Mouse (Mus musculus) hindbrain, embryonic 11.5 days (tissue): ENCODE data around the gene Slc34a3. TPM values are rescaled to one million over a fixed set of nuclear protein-coding genes. Genes with fewer than 3 reads are reported as not detected.

Experiments
- ATAC-seq: fragments of 200-750 bp; cut with Nextera tagmentation; 2 replicates; pipeline ENCODE4 v1.8.0; 2017; ENCODE audit warnings: mild to moderate bottlenecking, moderate TSS enrichment, moderate library complexity; ENCODE audit not compliant: low FRiP score
- DNase-seq: peaks from one replicate; pipeline ENCODE4 v3.0.0-alpha.2; 2015; ENCODE audit warnings: low spot score
- H3K27ac ChIP-seq: fragments of 300-500 bp; sonication (generic); 2 replicates; pipeline ENCODE4 v1.5.1; 2014; ENCODE audit warnings: mild to moderate bottlenecking, low read depth, low read length
- H3K27me3 ChIP-seq: fragments of 300-500 bp; sonication (generic); 2 replicates; pipeline ENCODE4 v1.6.1; 2014; ENCODE audit warnings: mild to moderate bottlenecking, low read length, moderate library complexity, mixed read lengths; ENCODE audit not compliant: control insufficient read depth, insufficient read depth
- H3K36me3 ChIP-seq: fragments of 300-500 bp; sonication (generic); 2 replicates; pipeline ENCODE4 v1.6.1; 2014; ENCODE audit warnings: mild to moderate bottlenecking, low read length, moderate library complexity, mixed read lengths; ENCODE audit not compliant: control insufficient read depth, insufficient read depth
- H3K4me1 ChIP-seq: fragments of 300-500 bp; sonication (generic); replicated peaks from 2 replicates; pipeline ENCODE4 v1.6.1; 2014; ENCODE audit warnings: low read length, mixed read lengths; ENCODE audit not compliant: control insufficient read depth, insufficient read depth
- H3K4me2 ChIP-seq: fragments of 300-500 bp; sonication (generic); replicated peaks from 2 replicates; pipeline ENCODE4 v1.6.1; 2014; ENCODE audit warnings: mild to moderate bottlenecking, low read depth, low read length
- H3K4me3 ChIP-seq: fragments of 300-500 bp; sonication (generic); 2 replicates; pipeline ENCODE4 v1.5.1; 2014; ENCODE audit warnings: low read depth, low read length
- H3K9ac ChIP-seq: fragments of 300-500 bp; sonication (generic); 2 replicates; pipeline ENCODE4 v1.6.1; 2014; ENCODE audit warnings: low read depth, low read length
- H3K9me3 ChIP-seq: fragments of 300-500 bp; sonication (generic); 2 replicates; pipeline ENCODE4 v1.6.1; 2016; ENCODE audit warnings: low read length; ENCODE audit not compliant: control insufficient read depth
- WGBS: fragments of 180-500 bp; shearing (Covaris S2); extraction: QIAGEN DNeasy Blood & Tissue Kit; methylation state at CpG from one replicate; pipeline ENCODE4 v1.1.7; 2014; 5-methylcytosine and 5-hydroxymethylcytosine counted together
- polyA plus RNA-seq: library from polyadenylated mRNA; unstranded; fragments of >200 nt; fragmentation: Nextera tagmentation; extraction: Ambion mirVana; gene quantifications from 2 replicates; pipeline ENCODE4 v1.2.1, GENCODE M21; 2014

Gene Slc34a3
- polyA plus RNA-seq, 1 experiment from 2014 or later, result not detected

DNA sequence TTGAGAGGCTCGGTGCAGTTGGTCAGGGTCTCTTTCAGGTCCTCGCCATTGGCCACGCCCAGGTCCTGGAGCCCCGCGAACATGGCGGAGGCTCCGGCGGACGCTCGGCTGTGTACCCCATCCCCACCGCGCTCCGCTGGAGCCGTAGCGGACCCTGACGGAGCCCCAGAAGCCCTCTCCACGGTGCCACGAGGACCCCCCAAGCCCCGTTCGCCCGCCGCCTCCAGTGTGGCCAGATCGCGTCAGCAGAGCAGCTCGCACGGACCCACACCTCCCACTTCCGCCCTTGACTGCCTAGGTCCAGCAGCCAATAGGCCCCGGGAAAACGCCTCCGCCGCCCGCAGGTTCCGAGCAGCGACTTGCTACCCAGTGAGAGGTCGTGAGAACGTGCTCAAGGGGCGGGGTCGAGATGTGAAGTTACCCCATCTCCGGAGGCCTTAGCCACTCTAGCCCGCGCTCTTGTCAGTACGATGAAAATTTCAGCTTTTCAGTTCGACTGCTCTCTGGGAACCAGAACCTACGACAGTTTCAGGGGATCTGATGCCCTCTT is 23.0 kb downstream of the Slc34a3 start, which contains the start of gene Nelfb:
Nelfb (minus strand) TSS at position 369 of the 550 bp plus-strand sequence.
- Histone ChIP-seq H3K9me3 (no peaks in the 10 kb centered on the region), H3K4me2 (peak within 1 kb of the TSS; percentile 70), H3K36me3 (no peaks in the 10 kb centered on the region), H3K27me3 (no peaks in the 10 kb centered on the region), H3K27ac (peak within 1 kb of the TSS; percentile 87), H3K4me3 (peak within 1 kb of the TSS; percentile 90), H3K9ac (peak within 1 kb of the TSS; percentile 95), H3K4me1 (peaks cover 6% of the 10 kb centered on the region; the same call in 1 of the 2 replicates)
- WGBS, result under 1% methylated on average over 43 of the region's 44 CpGs
- ATAC-seq (peak; percentile 95), DNase-seq (peak; percentile 92)

GRCm38 (mm10) chr2:25210686-25211085 is 23.5 kb downstream of the Slc34a3 start:
- under 1% methylated on average over 24 of the region's 24 CpGs for WGBS
- peak; percentile 55; the same call in 1 of the 2 replicates for ATAC-seq

GRCm38 (mm10) chr2:25207593-25207992 is 26.6 kb downstream of the Slc34a3 start:
- 92% methylated on average over 1 of the region's 1 CpGs for WGBS
- peaks cover 6% of the 10 kb centered on the region; the same call in 1 of the 2 replicates for H3K4me1 ChIP-seq
- no peak overlapping the region for H3K27ac ChIP-seq
- H3K4me2 ChIP-seq, result no peak overlapping the region
- no peaks in the 10 kb centered on the region for H3K9me3 ChIP-seq
- no peak overlapping the region for H3K9ac ChIP-seq
- no peak for ATAC-seq
- H3K36me3 ChIP-seq, result 0 out of 2 replicates have a peak, but pooled peaks cover 4% of the 10 kb centered on the region
- H3K27me3 ChIP-seq, result no peaks in the 10 kb centered on the region
- H3K4me3 ChIP-seq, result no peak overlapping the region
- DNase-seq, result no peak

More at GRCm38 (mm10) chr2:25210686-25211085, 23.5 kb downstream of the Slc34a3 start:
- Histone ChIP-seq H3K4me1 (peaks cover 6% of the 10 kb centered on the region; the same call in 1 of the 2 replicates), H3K4me3 (peak overlapping the region; percentile 90), H3K27ac (peak overlapping the region; percentile 87; the same call in 1 of the 2 replicates), H3K4me2 (peak overlapping the region; percentile 70), H3K36me3 (0 out of 2 replicates have a peak, but pooled peaks cover 2% of the 10 kb centered on the region), H3K9ac (peak overlapping the region; percentile 95), H3K27me3 (no peaks in the 10 kb centered on the region), H3K9me3 (no peaks in the 10 kb centered on the region)
- DNase-seq, result no peak

- ATAC-seq (no peak), DNase-seq (no peak)
- peaks cover 11% of the 10 kb centered on the region; the same call in 1 of the 2 replicates for H3K36me3 ChIP-seq
- H3K4me2 ChIP-seq, result no peak overlapping the region
- no peak overlapping the region for H3K4me3 ChIP-seq
- no peaks in the 10 kb centered on the region for H3K9me3 ChIP-seq
- H3K27ac ChIP-seq, result no peak overlapping the region
- H3K9ac ChIP-seq, result no peak overlapping the region
- H3K27me3 ChIP-seq, result no peaks in the 10 kb centered on the region
- no peaks in the 10 kb centered on the region for H3K4me1 ChIP-seq
- WGBS, result 78% methylated on average over 4 of the region's 4 CpGs
Measured at GRCm38 (mm10) chr2:25203631-25204214, 30.4 kb downstream of the Slc34a3 start.

GRCm38 (mm10) chr2:25200631-25201030 is 33.5 kb downstream of the Slc34a3 start:
- Histone ChIP-seq H3K4me3 (no peak overlapping the region), H3K9ac (no peak overlapping the region), H3K9me3 (no peaks in the 10 kb centered on the region), H3K4me1 (no peaks in the 10 kb centered on the region), H3K36me3 (peaks cover 10% of the 10 kb centered on the region; the same call in 1 of the 2 replicates), H3K27ac (no peak overlapping the region), H3K27me3 (peaks cover 12% of the 10 kb centered on the region), H3K4me2 (no peak overlapping the region)
- DNase-seq, result no peak
- WGBS, result 100% methylated on average over 2 of the region's 2 CpGs
- ATAC-seq, result no peak

GRCm38 (mm10) chr2:25197946-25198345 is 36.2 kb downstream of the Slc34a3 start:
- no peaks in the 10 kb centered on the region for H3K9me3 ChIP-seq
- peaks cover 7% of the 10 kb centered on the region; the same call in 1 of the 2 replicates for H3K36me3 ChIP-seq
- no peak overlapping the region for H3K4me3 ChIP-seq
- H3K27ac ChIP-seq, result no peak overlapping the region
- ATAC-seq (no peak), DNase-seq (no peak)
- no peak overlapping the region for H3K9ac ChIP-seq
- peaks cover 24% of the 10 kb centered on the region for H3K27me3 ChIP-seq
- no peak overlapping the region for H3K4me2 ChIP-seq
- peaks cover 2% of the 10 kb centered on the region; the same call in 1 of the 2 replicates for H3K4me1 ChIP-seq

DNA sequence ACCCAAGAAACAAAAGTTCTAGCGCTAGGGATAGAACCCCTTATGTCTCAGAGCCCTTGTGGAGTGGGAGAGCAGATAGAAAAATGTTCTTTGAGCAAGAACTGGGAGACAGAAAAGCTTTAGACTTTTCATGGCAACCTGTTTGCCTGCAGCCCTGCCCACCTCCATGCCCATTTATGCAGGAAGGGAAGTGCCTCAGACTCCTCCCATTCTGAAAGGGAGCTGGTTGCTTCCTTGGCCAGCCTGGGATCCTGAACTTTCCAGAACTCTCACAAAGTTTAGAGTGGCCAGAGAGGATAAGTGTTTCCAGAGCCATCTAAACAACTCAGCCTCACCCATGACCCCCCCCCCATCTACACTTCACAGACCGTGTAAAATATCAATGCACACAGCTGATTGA is 37.0 kb downstream of the Slc34a3 start:
- no peak for ATAC-seq
- Histone ChIP-seq H3K9me3 (no peaks in the 10 kb centered on the region), H3K4me1 (peaks cover 2% of the 10 kb centered on the region; the same call in 1 of the 2 replicates), H3K27ac (no peak overlapping the region), H3K27me3 (peaks cover 24% of the 10 kb centered on the region), H3K9ac (no peak overlapping the region), H3K36me3 (peaks cover 7% of the 10 kb centered on the region; the same call in 1 of the 2 replicates), H3K4me2 (no peak overlapping the region), H3K4me3 (no peak overlapping the region)
- DNase-seq, result no peak
- WGBS, result 23% methylated on average over 2 of the region's 2 CpGs

DNA sequence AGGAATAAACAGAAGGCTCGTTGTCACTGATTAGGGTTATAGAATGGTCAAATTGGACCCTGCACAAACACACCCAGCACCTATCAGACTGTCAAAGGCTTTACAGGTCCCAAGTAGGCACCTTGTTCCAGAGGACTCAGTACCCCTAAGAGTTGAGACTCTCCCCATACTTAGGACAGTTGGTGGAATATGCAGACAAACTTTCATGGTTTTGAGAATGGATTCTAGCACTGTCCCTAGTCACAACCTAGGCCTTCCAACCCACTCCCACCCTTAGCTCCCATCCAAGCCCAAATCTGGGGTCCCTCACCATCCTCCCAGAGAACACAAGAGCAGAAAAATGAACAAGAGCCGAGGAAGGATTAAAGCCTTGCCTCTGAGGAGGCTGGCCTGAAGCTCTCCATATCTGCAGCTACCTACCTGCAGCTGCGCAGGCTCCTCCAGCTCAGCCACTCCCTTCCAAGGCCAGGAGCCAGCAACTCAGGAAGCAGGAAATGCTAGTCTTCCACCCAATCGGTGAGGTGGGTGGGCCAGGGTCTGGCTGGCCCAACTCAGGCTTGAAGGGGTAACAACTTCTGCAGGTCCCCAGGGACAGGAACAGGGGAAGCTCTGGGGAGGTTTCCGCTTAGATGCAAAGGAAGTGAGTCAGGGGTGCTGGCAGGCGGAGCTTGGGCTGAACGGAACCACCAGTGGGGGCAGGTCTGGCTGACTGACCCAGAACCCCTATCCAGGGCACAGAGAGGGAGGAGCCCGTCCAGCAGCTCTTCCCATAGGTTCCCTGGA is 37.8 kb downstream of the Slc34a3 start, which contains the start of gene Tor4a:
Tor4a (minus strand) TSS at position 715 of the 783 bp plus-strand sequence.
- DNase-seq (no peak), ATAC-seq (no peak)
- H3K9me3 ChIP-seq, result no peaks in the 10 kb centered on the region
- H3K4me1 ChIP-seq, result peaks cover 2% of the 10 kb centered on the region; the same call in 1 of the 2 replicates
- H3K4me3 ChIP-seq, result peak within 1 kb of the TSS; percentile 6
- no peak within 1 kb of the TSS for H3K27ac ChIP-seq
- H3K9ac ChIP-seq, result no peak within 1 kb of the TSS
- peak within 1 kb of the TSS; percentile 8; the same call in 1 of the 2 replicates for H3K4me2 ChIP-seq
- peaks cover 7% of the 10 kb centered on the region; the same call in 1 of the 2 replicates for H3K36me3 ChIP-seq
- peaks cover 24% of the 10 kb centered on the region for H3K27me3 ChIP-seq
- 11% methylated on average over 8 of the region's 8 CpGs for WGBS
